Mouse (Mus musculus) embryo, embryonic 10 days (tissue): ENCODE data around the gene Cckar.
"Not testable (repeated sequence)": the region's sequence is repeated elsewhere in the genome, so short reads cannot be mapped to it uniquely, and the experiment has no call there.

Source experiments
- DNase-seq: peaks from one replicate; pipeline ENCODE4 v3.0.0-alpha.2; 2015; ENCODE audit warnings: low spot score

Gene Cckar

DNA sequence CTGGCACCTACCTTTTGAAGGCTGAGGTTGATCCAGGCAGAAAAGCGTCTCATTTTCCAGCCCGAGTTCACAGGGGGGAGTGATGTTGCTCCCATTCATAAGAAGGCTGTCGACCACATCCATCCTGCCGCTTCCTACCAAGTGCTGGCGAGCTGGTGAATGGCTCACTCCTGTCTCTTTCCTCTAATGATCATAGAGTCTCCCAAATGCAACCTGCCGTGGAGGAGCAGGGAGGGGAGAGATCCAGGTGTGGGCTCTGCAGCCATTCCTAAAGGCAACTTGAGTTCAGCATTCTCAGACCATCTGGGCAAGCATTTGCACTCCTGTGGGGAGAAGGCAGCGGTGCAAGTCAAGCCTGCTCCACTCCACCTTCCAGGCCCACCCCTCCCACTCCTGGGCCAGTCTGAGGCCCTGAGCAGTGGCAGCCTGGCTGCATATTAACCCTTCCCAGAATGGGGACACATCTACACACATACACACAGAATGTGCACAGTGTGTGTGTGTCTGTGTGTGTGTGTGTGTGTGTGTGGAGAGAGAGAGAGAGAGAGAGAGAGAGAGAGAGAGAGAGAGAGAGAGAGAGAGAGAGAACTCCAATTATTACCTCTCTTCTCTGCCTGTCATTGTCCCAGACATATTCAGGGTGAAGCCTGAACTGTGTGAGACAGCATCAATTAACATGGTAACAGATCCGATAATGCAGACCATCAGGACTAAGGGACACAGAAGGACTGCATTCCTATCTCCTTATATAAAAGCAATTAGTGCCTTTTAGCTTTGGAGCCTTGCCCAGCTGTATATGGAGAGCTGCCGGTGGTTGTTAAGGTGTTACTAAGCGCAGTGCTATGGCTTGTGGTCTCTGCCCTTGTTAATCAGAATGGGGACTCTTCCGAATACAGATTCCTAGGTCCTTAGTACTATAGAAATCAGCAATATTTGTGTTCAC lies at the start of gene Cckar:
Gene Cckar (minus strand): TSS at position 471 of the 943 bp plus-strand sequence.
- peak; percentile 31 for DNase-seq

GRCm38 (mm10) chr5:53744061-53744460 lies 36.6 kb upstream of the Cckar start:
- DNase-seq, result no peak

DNA sequence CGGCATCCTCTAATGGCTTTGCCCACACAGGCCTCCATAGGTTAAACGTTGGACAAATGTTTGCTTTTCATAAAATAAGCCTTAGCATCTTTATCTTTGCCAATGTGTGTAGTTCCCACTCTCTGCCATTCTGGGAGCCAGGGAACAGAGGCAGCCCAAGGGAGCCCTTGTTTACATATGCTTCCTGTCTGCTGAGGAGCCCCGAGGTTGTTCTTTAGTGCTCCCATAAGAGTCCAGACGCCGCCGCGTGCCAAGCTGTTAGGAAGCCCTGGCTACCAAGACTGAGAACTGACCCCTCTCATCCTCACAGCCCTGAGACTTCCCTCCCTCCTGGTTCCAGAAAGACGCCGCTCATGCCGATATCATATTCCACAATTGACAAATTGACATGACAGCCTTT lies 25.4 kb upstream of the Cckar start:
- DNase-seq, result no peak

DNA sequence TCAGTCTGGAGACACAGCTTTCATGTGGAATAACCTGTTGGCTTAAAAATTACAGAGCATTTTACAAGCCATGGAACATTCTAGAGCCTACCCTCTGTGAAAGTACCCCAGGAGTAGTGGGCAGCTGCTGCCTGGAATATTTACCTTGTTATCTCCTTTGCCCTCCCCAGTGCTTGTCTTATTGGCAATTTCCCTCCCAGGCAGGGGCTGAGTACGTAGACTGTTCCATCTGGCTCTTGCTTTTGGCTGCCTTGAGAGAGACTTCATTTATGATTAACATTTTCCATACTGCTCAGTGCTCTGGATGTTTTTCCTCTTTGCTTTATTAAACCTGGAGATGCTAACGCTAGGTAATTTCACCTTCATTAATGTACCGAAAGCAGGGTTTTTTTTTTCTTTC lies 20.1 kb upstream of the Cckar start:
- no peak for DNase-seq

DNA sequence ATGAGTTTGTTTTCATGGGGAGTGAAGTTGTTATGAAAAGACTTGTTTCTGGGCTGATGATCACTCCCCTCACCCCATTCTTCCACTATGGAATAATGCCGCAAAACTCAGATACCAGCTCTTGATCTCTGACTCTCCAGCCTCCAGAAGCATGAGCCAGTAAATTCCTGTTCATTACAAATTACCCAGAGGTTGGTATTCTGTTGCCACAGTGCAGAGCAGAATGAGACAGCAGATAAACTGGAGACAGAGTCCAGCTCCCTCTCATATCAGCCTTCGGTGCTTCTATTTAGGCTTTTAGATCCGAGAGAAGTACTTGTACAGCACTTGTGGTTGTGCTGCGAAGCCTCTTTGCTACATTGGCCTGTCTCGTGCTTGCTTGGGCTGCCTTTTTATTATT lies 18.5 kb upstream of the Cckar start:
- no peak for DNase-seq

DNA sequence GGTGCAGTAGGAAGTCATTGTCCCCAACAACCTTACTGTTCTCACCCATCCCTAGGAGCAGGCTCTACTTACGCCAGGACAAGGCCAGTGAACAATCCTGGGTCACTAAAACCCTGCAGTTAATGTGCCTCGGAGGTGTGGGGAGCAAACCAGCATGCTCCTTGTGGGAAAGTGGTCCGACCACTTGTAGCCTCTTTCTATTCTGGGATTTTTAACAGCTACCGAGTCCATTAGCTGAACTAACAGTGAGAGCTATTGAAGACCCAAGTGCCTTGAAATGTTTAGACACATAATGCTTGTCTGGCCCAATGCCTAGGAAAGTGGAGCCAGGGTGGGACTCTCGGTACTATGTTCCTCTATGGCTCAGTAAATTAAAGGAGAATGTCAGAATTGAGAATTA lies 9.0 kb upstream of the Cckar start:
- DNase-seq, result no peak

DNA sequence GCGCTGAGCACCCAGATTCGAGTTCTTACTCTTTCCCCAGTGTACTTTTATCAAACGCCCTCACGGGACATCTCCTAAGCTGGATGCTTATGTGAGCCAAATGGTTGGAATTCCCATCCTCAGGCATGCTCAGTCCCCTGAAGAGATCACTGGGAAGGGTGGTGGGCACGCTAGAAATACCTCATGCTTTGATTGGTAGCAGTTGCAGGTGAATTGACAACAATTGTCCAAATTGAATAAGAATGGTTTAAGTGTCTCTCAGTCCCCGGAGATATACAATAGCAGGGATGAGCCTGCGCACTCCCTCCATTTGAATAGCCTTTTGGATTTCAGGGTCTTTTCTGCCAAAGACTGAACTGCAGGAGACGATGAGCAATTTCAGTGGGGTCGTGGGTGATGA lies 3.8 kb upstream of the Cckar start:
- DNase-seq, result no peak

DNA sequence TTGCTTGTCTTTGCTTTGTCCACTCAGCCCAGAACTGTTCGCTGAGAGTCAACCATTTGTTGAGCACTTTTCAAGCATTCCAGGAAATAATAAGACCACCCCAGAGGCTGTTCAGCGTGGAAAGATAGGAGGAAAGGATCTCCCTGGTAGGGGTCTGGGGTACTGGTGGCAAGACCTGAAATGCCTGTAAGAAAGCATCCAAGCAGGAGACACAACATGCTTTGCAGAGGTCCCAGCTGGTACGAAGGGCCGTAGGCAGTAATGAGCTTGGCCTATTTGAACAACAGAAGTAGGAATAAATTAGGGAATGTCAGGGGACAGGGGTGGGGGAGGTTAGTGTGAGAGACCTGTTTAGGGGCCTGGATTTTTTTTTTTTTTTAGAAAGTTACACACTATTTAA lies 686 bp upstream of the Cckar start:
- no peak for DNase-seq

- DNase-seq, result no peak
Measured at GRCm38 (mm10) chr5:53702686-53703085, 4.8 kb downstream of the Cckar start.

DNA sequence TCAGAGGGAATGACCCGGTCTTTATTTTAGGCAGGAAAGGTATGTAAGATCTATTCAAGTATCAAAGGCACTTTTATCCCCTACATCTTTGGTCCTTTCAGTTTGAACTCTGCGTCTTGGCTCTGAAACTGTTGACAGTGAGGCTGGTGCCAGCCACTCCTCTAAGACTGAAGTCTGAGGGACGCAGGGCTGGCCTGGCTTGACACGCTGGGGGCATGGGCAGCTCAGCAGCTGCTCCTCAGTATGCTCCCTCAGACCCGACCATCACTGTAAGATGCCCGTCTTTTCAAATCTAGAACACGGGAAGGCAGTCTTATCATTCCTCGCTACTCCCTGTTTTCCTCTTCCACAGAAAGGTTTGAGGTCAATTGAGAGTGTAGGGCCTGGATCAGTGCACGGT lies 9.7 kb downstream of the Cckar start:
- DNase-seq, result no peak

DNA sequence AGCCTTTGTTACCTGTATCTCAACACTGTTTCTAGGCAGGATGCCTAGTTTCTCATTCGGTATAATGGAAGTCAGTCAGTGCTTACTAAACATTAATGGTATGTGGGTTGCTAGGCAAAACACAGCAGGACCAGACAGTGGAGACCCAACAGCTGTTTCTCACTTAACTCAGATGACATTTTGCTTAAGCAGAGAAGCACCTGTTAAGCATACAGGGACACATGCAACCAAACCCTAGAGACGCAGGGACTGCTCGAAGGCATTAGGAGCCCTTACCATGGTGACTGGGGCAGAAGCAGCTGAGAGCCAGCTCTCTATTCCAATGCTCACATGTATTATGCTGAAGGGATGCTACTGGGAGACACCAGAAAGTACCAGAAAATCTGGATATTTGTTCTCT lies 10.8 kb downstream of the Cckar start:
- DNase-seq, result no peak

DNA sequence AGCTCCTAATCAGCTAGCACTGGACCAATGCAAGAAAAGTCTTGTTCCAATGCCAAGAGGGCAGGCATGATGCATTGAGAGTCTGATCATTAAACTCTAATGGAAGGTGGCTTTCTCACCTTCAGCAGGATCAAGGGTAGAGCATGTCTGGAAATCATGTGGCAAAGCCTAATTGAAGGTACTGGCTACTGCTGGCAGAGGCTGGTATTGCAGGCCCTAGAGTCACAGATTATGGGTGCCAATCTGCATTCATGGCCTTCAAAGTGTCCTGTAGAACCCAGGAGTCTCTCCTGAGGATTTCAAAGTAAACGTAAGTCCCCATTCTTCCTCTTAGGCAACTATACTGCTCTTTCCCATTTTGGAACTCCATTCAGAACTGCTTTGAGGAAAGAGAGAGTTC lies 14.8 kb downstream of the Cckar start:
- DNase-seq, result no peak

GRCm38 (mm10) chr5:53692100-53692499 lies 15.4 kb downstream of the Cckar start:
- DNase-seq, result no peak

DNA sequence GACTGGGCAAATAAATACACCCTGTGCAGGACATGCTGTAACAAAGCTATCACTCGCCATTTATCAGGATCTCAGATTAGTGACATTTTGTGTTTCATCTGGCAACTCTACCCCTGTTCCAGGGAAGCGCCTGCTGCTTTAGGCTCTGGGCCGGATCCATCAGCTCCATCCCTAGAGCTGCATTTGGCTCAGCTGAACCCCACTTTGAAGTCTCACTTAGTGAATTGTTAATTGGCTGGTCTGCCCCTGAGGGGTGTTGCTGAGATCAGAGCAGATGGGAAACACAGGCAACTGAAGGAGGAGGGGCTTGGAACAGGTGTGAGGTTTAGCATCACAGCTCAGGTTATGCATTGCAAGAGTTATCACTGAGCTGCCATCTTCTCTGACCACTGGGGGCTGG lies 15.9 kb downstream of the Cckar start:
- no peak for DNase-seq

DNA sequence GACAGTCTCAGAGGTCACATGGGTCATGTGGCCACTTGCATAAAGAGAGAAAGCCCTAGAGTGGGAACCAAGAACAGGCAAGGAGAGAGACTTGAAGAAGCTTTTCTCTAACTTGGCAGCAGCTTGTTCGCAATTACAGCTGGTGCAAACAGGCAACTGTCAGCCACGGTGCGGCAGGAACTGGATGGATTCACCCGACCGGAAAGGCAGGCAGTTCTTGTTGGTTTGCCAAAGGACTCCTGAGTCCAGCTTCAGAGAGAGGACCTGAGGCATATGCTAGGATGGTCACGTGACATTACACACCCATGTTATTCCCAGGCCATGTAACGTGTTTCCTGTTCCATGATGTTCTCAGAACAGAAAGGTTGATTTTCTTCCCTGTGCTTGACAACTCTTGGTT lies 19.2 kb downstream of the Cckar start:
- no peak for DNase-seq

DNA sequence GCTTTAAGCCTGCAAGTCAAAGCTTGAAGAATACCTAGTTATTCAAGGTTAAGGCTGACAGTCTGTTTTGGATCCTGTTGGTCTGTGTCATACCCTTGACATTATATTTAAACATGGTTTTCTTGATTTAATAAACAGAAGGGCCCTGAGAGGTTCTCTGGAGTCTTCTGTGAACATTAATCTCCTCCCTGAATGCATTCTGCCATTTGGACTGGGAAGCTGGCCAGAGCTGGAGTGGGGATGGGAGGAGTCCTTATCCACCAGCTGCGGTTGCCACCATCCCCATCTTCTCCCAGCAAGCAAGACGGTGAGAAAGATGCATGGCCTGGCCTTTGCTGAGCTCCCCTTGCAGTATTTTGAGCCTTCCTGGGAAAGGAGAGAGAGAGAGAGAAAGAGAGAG lies 21.1 kb downstream of the Cckar start:
- DNase-seq, result no peak

GRCm38 (mm10) chr5:53685623-53686022 lies 21.9 kb downstream of the Cckar start:
- no peak for DNase-seq

- DNase-seq, result no peak
Measured at GRCm38 (mm10) chr5:53684417-53684816, 23.1 kb downstream of the Cckar start.

DNA sequence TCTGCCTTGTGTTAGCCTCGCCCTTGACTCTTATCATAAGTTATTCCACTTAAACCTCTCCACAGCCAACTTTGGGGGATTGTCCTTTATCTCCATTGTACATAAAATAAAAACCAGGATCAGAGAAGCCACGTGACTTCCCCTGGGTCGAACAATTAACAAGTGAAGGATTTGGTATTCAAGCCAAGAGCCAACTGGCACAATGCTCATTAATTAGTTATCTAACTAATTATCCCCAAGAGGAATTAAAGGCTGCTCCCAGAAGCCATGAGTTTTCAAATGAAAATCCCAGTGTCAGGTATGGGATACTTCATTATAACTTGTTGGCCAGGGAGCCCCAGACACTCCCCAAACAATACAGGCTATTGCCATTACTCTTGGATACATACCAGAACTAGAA lies 23.6 kb downstream of the Cckar start:
- no peak for DNase-seq

DNA sequence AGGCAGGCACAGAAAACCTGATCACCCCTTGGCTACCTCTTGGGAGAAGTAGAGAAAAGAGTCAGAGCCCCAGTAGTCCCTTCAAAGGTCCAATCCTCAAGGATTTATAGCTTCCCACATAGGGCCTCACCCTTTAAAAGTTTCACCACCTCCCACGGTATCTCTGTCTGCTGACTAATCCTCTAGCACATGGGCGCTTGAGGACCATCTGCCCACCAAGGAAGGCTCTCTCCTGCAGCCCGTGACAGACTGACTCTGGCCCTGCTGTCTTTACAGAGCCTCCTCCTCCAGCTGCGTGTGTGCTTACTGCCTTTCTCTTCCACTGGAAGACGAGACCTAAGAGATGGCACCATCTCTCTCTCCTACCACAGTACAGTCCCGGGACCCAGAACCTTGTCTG lies 27.9 kb downstream of the Cckar start:
- no peak for DNase-seq

DNA sequence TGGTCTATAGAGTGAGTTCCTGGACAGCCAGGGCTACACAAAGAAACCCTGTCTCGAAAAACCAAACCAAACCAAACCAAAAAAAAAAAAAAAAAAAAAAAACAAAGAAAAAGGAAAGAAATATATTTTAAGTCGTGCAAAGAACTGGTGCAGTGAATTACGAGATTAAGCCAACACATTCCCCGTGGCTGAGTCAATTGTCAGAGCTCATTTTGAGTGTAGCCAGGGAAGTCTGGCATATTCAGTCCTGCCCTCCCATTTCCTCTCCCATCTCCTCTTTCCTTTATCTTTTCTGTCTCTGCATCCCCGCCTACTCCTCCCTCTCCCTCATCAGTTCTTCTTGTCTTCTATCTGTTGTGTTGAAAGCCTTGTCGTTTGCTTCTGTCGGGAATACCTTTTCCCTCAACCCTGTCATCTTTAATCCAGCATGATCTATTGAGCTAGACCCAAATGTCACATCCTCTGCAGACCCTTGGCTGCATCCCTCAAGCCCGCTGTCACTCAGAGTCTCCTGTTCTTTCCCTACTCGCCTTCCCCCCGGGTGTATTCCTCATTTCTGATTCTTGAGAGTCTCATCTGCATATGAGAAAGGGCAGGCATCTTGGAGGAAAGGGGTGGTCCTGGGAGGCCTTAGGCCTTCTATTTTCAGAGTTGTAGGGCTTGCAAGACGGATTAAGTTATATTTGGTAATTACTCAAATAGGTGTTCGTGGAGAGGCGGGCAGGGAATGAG lies 29.3 kb downstream of the Cckar start:
- DNase-seq, result no peak

- no peak for DNase-seq
Measured at GRCm38 (mm10) chr5:53676671-53677070, 30.8 kb downstream of the Cckar start.

GRCm38 (mm10) chr5:53673493-53674150 lies 33.9 kb downstream of the Cckar start:
- DNase-seq, result not testable (repeated sequence)
